Mouse (Mus musculus): ENCODE measurements at regions not wholly inside any gene's neighbourhood (a gene's known extent, or its start where the extent isn't known, plus 50 kb on each side); places are given as distances from the start of the nearest gene placed in this dataset.
A peak's percentile ranks its signal among the peaks of the same experiment; 100 is the strongest.

- no peak for DNase-seq (ENCODE audit: low spot score in 2 of 2)
Observed at GRCm38 (mm10) chr14:88410722-88411437, 60.3 kb downstream of the Pcdh20 start.

- no peak for DNase-seq (ENCODE audit: low spot score in 2 of 2)
Observed at GRCm38 (mm10) chr14:88399270-88399669, 71.9 kb downstream of the Pcdh20 start.

- no peak for DNase-seq (ENCODE audit: low spot score in 2 of 2)
Observed at GRCm38 (mm10) chr14:88397187-88397586, 74.0 kb downstream of the Pcdh20 start.

- DNase-seq (ENCODE audit: low spot score in 2 of 2) = no peak
Observed at GRCm38 (mm10) chr14:88395016-88395415, 76.2 kb downstream of the Pcdh20 start.

GRCm38 (mm10) chr14:88384553-88384952, 86.6 kb downstream of the Pcdh20 start:
- no peak for DNase-seq (ENCODE audit: low spot score in 2 of 2)

- peak; percentile 26 to 37 for DNase-seq (ENCODE audit: low spot score in 2 of 2)
Observed at GRCm38 (mm10) chr14:88347177-88347576, 124.0 kb downstream of the Pcdh20 start.

GRCm38 (mm10) chr14:88337304-88337703, 133.9 kb downstream of the Pcdh20 start:
- DNase-seq (ENCODE audit: low spot score in 2 of 2) = no peak

GRCm38 (mm10) chr14:88330613-88331012, 140.6 kb downstream of the Pcdh20 start:
- DNase-seq (ENCODE audit: low spot score in 2 of 2) = no peak

- no peak for DNase-seq (ENCODE audit: low spot score in 2 of 2)
Observed at GRCm38 (mm10) chr14:88326411-88326810, 144.8 kb downstream of the Pcdh20 start.

- DNase-seq (ENCODE audit: low spot score in 2 of 2) = no peak
Observed at GRCm38 (mm10) chr14:88278327-88278726, 192.9 kb downstream of the Pcdh20 start.

- DNase-seq (ENCODE audit: low spot score in 2 of 2) = no peak
Observed at GRCm38 (mm10) chr14:88264771-88265170, 206.4 kb downstream of the Pcdh20 start.

GRCm38 (mm10) chr14:88259034-88259433, 212.2 kb downstream of the Pcdh20 start:
- DNase-seq (ENCODE audit: low spot score in 2 of 2) = no peak

- no peak for DNase-seq (ENCODE audit: low spot score in 2 of 2)
Observed at GRCm38 (mm10) chr14:88255131-88255530, 216.1 kb downstream of the Pcdh20 start.
